Mouse (Mus musculus) gonadal fat pad, adult 2 months (tissue): ENCODE measurements around the gene Ndst2. TPM values are rescaled to one million over a fixed set of nuclear protein-coding genes. Genes with fewer than 3 reads are reported as not detected.
"Not testable (repeated sequence)": the region's sequence is repeated elsewhere in the genome, so short reads cannot be mapped to it uniquely, and the experiment has no call there.

Experiments used
- DNase-seq: peaks from one replicate; pipeline ENCODE4 v3.0.0-alpha.2; 2012; ENCODE audit warnings: low read depth
- polyA plus RNA-seq: library from polyadenylated mRNA; depleted of rRNA; stranded (reverse); fragments of >200 nt; gene quantifications from 2 replicates; pipeline ENCODE4 v1.2.3, GENCODE M21; 2012

The Ndst2 gene
- polyA plus RNA-seq, 1 experiment, result 55.9 TPM

DNA sequence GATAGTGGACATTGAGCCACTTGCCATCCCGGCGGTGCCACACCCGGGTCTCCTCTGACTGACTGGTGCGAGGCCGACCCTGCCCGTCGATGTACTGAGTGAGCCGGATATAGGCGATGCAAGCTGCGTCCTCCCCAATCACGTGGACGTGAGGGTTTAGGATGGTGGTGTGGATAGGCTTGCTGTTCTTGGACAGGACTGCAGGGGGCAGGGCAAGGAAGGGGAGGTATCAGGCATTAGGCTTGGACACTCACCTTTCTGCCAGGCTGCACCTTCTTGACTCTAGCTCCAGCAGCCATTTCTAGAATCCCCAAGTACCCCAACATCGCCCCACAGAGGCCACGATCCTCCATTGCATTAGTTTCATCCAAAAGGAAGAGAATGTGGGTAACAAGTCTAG lies 2.9 kb upstream of the Ndst2 start:
- DNase-seq, result no peak

DNA sequence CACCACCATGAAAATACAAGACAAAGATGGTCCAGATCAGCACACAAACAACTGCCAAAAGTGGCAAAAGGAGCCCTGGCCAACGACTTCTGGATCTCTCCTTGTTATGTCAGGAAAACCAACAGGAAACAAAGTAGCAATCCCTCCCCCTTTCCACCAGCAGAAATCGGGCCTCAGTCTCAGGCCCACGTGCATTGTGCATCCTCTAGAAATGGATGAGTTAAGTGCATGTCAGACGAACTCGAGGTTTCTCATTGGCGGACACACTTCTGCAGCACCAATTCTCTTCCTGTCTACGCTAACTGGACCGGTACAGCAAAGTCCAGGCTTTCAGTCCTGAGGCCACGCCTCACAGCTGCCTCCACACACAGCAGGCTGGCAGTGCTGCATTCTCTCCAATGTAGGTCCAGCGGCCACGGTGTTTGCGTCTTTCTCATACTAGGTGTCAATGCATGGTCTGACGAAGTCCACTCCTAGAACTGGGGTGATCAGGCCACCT lies 1.6 kb upstream of the Ndst2 start:
- no peak for DNase-seq

DNA sequence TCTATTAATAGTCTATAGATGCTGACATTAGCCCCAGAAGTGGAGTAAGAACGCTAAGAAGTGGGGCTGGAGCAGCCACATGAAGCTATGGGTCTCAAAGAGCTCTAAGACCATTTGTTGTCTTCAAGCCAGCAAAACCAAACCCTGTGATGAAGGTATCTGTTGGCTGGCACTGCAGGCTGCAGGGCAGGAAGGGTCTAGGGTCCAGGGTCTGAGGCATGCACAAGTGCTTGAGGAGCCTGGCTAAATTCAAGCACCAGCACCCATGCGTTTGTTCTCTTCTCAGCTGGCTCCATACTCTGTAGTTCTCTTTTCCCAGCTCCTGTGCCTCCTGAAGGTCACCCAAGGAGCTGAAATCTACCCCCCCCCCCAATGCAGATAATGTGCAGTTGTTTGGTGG lies 690 bp upstream of the Ndst2 start:
- DNase-seq, result no peak

DNA sequence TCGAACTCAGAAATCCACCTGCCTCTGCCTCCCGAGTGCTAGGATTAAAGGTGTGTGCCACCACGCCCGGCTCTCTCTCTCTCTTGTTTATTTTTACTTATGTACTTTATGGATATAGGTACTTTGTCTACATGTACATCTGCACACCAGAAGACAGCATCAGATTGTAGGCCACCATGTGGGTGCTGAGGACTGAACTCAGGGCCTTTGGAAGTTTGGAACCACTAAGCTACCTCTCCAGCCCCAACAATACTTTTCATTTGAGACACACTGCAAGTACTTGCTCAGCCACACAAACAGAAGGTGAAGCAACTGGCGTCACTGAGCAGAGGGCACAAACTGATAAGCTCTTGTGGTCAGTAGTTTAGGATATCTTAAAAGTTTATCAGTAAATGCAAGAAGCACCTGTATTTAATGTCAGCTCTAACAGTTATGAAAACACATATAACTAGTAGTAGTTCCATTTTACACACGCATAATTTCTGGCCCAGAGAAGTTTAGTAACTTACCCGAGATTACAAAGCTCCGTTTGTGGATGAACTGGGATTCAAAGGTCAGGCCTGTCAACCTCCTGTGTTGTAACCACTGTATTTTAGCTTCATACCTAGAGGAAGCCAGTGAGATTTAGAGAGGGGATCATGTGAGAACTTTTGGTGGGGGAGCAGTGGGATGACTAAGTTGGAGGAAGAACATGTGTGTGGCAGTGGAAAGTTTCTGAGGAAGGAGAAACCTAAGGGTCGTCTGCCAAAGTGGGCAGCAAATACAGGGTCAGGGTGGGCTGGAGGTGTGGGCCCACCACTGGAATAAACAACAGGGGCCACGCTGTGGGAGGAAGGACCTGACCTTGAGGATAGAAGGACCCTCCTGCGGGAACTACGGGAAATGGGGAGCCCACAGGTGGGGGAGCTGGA lies 1.1 kb downstream of the Ndst2 start:
- no peak for DNase-seq

DNA sequence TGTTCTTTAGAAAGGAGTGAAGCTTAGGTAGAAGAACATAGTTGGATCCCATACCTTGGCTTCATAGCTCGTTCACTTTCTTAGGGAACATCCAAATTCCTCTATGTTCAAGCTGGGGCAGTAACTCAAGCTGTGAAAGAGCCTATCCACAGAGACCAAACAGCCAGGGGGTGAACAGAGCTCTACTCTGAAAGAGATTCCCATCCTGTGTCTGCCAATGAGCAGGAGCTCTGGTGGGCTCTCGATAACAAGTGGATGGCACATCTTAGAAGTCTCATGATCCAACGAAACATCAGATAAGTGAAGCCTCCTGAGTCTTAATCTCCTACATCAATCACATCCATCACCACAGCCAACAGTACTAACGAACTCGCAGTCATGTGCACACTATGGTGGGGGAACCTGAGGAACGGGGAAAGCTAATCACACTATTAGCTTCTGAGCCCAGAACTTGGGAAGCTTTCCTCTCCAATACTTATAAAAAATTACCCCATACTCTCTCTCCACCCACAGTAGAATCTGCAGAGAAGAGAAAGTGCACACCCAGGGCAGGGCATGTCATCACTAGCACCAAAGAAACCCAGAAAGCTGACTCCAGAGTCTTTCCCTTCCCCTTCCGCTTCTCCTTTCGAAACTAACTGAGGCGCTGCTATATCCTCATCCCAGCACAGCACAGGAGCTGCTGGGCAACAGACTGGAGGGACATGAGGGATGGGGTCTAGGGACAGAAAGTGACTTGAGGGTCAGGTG lies 3.3 kb downstream of the Ndst2 start:
- DNase-seq, result no peak

DNA sequence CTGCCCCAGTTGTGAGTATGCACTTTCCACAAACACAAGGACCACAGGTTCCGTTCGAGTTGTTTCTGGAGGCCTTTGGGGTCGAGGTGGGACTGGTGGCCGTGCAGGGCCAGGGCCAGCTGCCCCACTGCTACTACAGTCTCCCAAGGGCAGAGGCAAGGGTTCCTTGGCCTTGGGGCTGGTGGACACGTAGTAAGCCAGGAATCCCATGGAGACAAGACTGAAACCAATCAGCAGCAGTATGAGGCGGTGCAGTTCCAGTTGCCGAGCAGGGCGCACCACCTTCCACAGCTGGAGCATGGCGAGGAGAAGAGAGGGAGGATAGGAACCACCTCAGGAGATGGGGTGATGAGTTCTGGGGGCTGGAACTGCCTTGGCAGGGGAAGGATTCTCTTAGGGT lies 4.5 kb downstream of the Ndst2 start:
- DNase-seq, result no peak

DNA sequence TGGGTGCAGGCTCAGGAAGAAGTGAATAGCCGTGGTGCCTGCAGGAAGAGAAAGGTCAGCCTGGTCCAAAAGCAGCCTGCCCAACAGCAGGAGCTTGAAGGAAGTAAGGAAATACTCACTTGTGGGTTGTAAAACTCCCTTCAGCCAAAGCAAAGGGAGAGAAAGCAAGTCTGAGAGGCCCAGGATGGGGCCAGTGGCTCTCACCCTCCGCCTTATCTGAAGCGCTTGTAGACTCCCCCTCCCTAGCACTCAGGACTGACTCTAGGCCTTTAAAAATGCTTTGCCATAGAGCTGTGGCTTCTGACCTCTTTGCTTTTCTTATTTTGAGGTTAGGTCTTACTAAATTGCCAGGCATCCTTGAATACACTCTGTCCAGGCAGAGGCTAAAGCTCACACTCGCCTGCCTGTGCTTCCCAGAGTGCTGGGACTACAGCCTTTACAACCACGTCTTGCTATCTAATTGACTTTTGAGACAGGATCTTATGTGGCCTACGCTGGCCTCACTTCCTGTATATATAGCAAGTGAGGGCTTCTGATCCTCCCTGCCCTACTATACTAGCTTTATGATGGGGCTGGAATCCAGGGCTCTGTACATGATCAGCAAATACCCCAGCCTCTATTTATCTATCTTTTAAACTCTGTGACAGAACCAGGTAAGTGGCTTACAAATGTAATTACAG lies 8.6 kb downstream of the Ndst2 start:
- DNase-seq, result no peak

- no peak for DNase-seq
These were observed 10.3 kb downstream of the Ndst2 start for GRCm38 (mm10) chr14:20724043-20724442.

DNA sequence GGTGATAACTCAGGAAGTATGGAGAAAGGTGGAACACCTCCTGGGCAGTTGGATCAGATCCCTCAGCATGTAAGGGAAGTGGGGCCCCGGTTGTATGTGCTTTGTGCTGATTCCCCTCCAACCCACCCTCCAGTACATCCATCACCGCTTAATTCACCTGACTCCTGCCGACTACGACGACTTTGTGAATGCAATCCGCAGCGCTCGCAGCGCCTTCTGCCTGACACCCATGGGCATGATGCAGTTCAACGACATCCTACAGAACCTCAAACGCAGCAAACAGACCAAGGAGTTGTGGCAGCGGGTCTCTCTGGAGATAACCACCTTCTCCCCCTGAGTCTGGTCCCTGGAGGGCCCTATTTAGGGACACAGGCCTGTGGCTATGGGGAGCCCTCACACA lies 11.4 kb downstream of the Ndst2 start:
- no peak for DNase-seq

DNA sequence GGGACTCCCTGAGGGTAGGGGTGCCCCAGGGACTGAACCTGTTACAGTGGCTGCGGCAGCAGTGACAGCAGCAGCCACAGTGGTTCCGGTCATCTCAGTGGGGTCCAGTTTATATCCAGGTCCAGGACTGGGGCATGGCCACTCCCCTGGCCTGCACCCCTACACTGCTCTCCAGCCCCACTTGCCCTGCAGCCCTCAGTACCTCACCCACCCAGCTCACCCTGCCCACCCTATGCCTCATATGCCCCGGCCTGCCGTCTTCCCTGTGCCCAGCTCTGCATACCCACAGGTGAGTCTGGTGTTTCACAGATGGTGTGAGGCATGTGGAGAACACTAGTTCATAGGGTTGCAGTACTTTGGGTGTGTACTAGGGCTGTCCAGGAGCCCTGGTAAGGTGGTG lies 13.0 kb downstream of the Ndst2 start:
- no peak for DNase-seq

DNA sequence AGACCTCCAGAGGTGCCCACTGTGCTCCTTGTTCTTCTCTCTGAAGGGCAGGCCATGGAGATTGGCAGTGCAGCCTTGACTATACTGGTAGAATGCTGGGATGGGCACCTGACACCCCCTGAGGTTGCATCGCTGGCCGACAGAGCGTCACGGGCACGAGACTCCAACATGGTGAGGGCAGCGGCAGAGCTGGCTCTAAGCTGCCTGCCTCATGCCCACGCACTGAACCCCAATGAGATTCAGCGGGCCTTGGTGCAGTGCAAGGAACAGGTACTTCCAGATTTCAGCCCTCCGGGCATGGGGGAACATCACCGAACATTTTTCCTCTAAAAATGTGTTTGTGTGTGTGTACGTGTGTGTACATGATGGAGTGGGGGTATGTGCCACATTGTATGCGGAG lies 14.6 kb downstream of the Ndst2 start:
- DNase-seq, result no peak

- DNase-seq, result no peak
These were observed 15.9 kb downstream of the Ndst2 start for GRCm38 (mm10) chr14:20718443-20718842.

DNA sequence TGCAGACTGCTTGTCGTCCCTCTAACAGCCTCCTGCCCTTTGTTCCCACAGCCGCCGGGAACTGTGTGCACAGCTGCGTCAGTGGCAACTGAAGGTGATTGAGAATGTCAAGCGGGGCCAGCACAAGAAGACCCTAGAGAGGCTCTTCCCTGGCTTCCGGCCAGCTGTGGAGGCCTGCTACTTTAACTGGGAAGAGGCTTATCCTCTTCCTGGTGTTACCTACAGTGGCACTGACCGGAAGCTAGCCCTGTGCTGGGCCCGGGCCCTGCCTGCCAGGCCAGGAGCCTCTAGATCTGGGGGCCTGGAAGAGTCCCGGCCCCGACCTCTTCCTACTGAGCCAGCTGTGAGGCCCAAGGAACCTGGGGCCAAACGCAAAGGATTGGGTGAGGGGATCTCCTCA lies 20.5 kb downstream of the Ndst2 start:
- no peak for DNase-seq

- no peak for DNase-seq
These were observed 26.1 kb downstream of the Ndst2 start for GRCm38 (mm10) chr14:20708239-20708638.

- no peak for DNase-seq
These were observed 26.9 kb downstream of the Ndst2 start, which contains the start of gene Zswim8 for GRCm38 (mm10) chr14:20707201-20708190. Gene Zswim8 (plus strand): TSS chr14:20707552.

DNA sequence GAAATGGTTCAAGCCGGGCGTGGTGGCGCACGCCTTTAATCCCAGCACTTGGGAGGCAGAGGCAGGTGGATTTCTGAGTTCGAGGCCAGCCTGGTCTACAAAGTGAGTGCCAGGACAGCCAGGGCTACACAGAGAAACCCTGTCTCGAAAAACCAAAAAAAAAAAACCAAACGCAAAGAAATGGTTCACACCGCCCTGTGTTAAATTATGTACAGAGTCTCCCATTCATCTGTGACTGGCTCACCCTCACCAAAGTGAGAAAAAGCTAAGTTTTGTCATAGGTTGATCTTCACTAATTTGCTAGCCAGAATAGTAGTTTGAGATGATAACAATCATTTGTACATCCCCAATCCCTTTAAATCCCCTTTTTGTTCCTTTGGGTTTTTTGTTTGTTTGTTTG lies 30.9 kb downstream of the Ndst2 start:
- DNase-seq, result not testable (repeated sequence)

DNA sequence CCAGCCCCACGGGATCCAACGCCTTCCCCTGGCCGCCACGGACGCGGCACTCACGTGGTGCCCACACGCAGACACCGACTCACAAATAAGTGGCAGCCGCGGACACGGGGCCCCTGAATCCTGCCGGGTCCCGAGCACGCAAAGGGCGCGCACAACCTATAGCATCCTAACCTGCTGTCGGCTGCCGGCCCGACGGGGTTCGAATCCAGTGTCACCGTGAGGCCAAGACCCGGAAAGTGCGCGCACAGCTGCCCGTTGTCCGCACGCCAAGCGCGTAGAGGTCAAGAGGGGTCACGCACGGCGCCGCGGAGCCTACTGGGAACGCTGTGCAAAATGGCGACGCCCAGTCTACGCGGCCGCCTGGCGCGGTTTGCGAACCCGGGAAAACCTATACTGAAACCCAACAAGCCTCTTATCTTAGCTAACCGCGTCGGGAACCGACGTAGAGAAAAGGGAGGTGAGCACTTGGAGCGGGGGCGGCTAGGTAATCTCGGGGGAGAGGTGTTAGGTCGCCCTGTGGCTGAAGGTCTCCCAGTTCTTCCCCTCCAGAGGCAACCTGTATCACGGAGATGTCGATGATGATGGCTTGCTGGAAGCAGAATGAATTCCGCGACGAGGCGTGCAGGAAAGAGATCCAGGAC lies 31.5 kb downstream of the Ndst2 start, which contains the start of gene Chchd1:
TSS of gene Chchd1 (plus strand) at position 266 of the 641 bp plus-strand sequence.
- DNase-seq, result no peak

DNA sequence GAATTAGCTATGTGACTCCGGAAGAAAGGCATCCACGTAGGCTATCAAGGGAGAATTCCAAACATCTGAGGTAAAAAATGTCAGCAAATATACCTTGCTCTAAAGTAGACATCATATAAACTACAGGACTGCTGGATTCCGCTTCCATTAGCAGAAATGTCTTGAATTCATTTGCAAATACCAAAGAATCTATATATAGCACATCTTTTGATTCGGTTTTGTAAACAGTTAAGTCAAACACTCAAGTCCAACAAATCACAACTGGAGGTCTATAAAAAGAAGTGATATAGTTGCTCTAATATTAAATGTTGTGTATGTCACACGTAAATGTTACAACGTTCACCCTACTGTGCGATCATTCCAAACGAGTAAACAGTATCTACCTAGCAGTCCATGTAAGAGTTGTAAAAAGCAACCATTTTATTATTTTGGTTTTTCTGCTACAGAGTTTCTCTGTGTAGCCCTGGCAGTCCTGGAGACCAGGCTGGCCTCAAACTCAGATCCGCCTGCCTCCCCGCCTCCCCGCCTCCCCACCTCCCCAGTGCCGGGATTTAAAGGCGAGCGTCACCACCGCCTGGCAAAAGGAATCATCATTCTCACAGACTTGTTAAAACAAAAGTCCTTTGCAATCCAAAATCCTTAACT lies 32.1 kb downstream of the Ndst2 start:
- DNase-seq, result no peak

GRCm38 (mm10) chr14:20701554-20701953 lies 32.8 kb downstream of the Ndst2 start:
- no peak for DNase-seq

- no peak for DNase-seq
These were observed 34.0 kb downstream of the Ndst2 start for GRCm38 (mm10) chr14:20700362-20700761.
